Mouse (Mus musculus) forebrain, embryonic 12.5 days (tissue): ENCODE data around the gene Olfr1206. TPM values are rescaled to one million over a fixed set of nuclear protein-coding genes. Genes with fewer than 3 reads are reported as not detected.

ENCODE experiments used
- ATAC-seq: fragments of 200-750 bp; cut with Nextera tagmentation; 2 replicates; pipeline ENCODE4 v1.8.0; 2017; ENCODE audit warnings: moderate TSS enrichment; ENCODE audit not compliant: low FRiP score
- H3K27ac ChIP-seq: fragments of 300-500 bp; sonication (generic); 2 replicates; pipeline ENCODE4 v1.5.1; 2016; ENCODE audit warnings: mild to moderate bottlenecking
- H3K27me3 ChIP-seq: fragments of 300-500 bp; sonication (generic); 2 replicates; pipeline ENCODE4 v1.6.1; 2016; ENCODE audit warnings: mild to moderate bottlenecking
- H3K36me3 ChIP-seq: fragments of 300-500 bp; sonication (generic); replicated peaks from 2 replicates; pipeline ENCODE4 v1.6.1; 2016; ENCODE audit warnings: mild to moderate bottlenecking
- H3K4me1 ChIP-seq: fragments of 300-500 bp; sonication (generic); 2 replicates; pipeline ENCODE4 v1.6.1; 2016
- H3K4me2 ChIP-seq: fragments of 300-500 bp; sonication (generic); 2 replicates; pipeline ENCODE4 v1.6.1; 2016; ENCODE audit warnings: mild to moderate bottlenecking, moderate library complexity
- H3K4me3 ChIP-seq: fragments of 300-500 bp; sonication (generic); replicated peaks from 2 replicates; pipeline ENCODE4 v1.5.1; 2016; ENCODE audit warnings: mild to moderate bottlenecking
- H3K9ac ChIP-seq: fragments of 300-500 bp; sonication (generic); 2 replicates; pipeline ENCODE4 v1.6.1; 2016; ENCODE audit warnings: mild to moderate bottlenecking
- H3K9me3 ChIP-seq: fragments of 300-500 bp; sonication (generic); 2 replicates; pipeline ENCODE4 v1.6.1; 2016
- WGBS: fragments of 180-500 bp; shearing (Covaris S2); methylation state at CpG from one replicate; pipeline ENCODE4 v1.1.7; 2016; 5-methylcytosine and 5-hydroxymethylcytosine counted together
- polyA plus RNA-seq: library from polyadenylated mRNA; unstranded; fragments of >200 nt; fragmentation: Nextera tagmentation; extraction: Ambion mirVana; gene quantifications from 2 replicates; pipeline ENCODE4 v1.2.1, GENCODE M21; 2016

Olfr1206 gene
- not detected in 2 replicates for polyA plus RNA-seq

DNA sequence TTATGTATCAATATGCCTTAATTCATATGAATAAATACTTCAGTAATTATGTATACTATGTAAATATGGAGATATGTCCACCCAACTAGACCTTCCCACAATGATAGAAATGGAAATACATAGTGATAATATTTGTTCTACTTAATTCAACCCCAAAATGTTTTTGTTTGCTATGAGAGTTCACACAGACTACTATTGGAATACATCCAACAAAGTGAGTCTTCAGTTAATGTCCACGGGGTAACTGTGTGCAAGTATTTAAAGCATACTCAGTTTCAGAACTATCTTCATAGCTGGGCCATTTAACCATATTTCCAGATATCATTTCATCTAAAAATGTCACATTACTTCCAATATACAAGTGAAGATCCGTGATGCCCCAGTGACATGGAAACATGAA is at the start of gene Olfr1206:
Gene Olfr1206, plus strand, starts transcription at position 301 of the 400 bp plus-strand sequence.
- H3K27ac ChIP-seq: no peak within 1 kb of the TSS
- no peak within 1 kb of the TSS for H3K4me3 ChIP-seq
- H3K9ac ChIP-seq: no peak within 1 kb of the TSS
- no peaks in the 10 kb centered on the region for H3K36me3 ChIP-seq
- no peaks in the 10 kb centered on the region for H3K9me3 ChIP-seq
- no peaks in the 10 kb centered on the region for H3K27me3 ChIP-seq
- H3K4me2 ChIP-seq: no peak within 1 kb of the TSS
- 90% methylated on average over 2 of the region's 2 CpGs for WGBS
- no peak for ATAC-seq
- no peaks in the 10 kb centered on the region for H3K4me1 ChIP-seq

DNA sequence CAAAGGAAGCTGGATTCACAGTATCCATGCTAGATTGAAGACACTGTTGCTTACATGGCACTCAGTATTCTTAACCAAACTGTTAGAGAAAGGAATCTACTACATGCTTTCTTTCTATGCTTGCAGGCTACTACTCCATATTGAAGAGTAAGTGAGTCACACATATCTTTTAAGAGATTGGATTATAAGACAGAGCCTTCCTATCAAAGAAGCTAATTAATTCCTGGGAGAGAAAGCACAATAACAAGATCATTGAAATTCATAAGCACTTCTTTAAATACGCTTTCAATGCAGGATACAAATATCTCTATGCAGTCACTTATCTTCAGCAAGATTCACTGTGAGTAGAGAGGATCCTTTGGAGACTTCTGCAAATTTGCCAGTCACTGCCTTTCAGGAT is 48.8 kb upstream of the Olfr1206 start, which contains the start of gene Olfr1202:
Gene Olfr1202, plus strand, starts transcription at position 301 of the 400 bp plus-strand sequence.
- Histone ChIP-seq H3K27me3 (no peaks in the 10 kb centered on the region), H3K9me3 (no peaks in the 10 kb centered on the region), H3K27ac (no peak within 1 kb of the TSS), H3K4me1 (no peaks in the 10 kb centered on the region), H3K9ac (no peak within 1 kb of the TSS), H3K4me3 (no peak within 1 kb of the TSS), H3K4me2 (no peak within 1 kb of the TSS), H3K36me3 (no peaks in the 10 kb centered on the region)
- WGBS: 81% methylated on average over 1 of the region's 1 CpGs
- no peak for ATAC-seq

DNA sequence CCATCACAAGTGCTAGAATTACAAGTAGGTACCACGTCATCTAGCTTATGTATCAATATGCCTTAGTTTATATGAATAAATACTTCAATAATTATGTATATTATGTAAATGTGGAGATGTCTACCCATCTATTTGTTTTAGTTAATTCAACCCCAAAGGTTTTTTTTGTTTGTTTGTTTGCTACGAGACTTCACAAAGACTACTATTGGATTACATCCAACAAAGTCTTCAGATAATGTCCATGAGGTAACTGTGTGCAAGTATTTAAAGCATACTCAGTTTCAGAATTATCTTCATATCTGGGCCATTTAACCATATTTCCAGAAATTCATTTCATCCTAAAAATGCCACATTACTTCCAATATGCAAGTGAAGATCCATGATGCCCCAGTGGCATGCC is 33.6 kb upstream of the Olfr1206 start, which contains the start of gene Olfr1205:
Gene Olfr1205, plus strand, starts transcription at position 301 of the 400 bp plus-strand sequence.
- ATAC-seq: no peak
- Histone ChIP-seq H3K4me1 (no peaks in the 10 kb centered on the region), H3K27ac (no peak within 1 kb of the TSS), H3K9me3 (no peaks in the 10 kb centered on the region), H3K4me2 (no peak within 1 kb of the TSS), H3K27me3 (no peaks in the 10 kb centered on the region), H3K9ac (no peak within 1 kb of the TSS), H3K4me3 (no peak within 1 kb of the TSS), H3K36me3 (no peaks in the 10 kb centered on the region)
- 92% methylated on average over 2 of the region's 2 CpGs for WGBS

DNA sequence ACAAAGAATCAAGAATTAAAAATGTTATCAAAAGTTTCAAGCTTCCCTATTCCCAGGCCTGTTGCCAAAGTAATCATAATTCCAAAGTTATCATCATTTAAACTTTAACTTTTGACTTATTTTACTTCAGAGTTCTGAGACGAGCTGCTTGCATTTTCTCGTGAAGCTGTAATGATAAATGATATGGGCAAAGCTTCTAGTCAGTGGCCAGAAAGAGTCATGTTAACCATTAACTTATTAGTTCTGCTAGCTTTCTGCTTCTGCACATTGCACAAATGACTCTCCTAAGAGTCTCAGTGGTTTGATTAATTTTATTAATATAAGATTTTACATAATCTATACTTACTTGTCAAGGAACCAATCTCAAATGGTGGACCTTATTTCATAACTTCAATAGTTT is 24.6 kb upstream of the Olfr1206 start:
- no peak for ATAC-seq
- Histone ChIP-seq H3K4me2 (no peak overlapping the region), H3K9ac (no peak overlapping the region), H3K4me1 (no peaks in the 10 kb centered on the region), H3K27ac (no peak overlapping the region), H3K36me3 (no peaks in the 10 kb centered on the region), H3K9me3 (no peaks in the 10 kb centered on the region), H3K27me3 (no peaks in the 10 kb centered on the region), H3K4me3 (no peak overlapping the region)
- WGBS: 97% methylated on average over 2 of the region's 2 CpGs

DNA sequence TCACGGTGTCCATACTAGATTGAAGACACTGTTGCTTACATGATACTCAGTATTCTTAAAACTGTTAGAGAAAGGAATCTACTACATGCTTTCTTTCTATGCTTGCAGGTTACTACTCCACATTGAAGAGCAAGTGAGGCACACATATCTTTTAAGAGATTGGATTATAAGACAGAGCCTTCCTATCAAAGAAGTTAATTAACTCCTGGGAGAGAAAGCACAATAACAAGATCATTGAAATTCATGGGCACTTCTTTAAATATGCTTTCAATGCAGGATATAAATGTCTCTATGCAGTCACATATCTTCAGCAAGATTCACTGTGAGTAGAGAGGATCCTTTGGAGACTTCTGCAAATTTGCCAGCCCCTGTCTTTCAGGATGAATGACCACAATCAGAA is 14.0 kb upstream of the Olfr1206 start, which contains the start of gene Olfr1204:
Gene Olfr1204, plus strand, starts transcription at position 301 of the 400 bp plus-strand sequence.
- 97% methylated on average over 1 of the region's 1 CpGs for WGBS
- H3K27me3 ChIP-seq: no peaks in the 10 kb centered on the region
- H3K4me3 ChIP-seq: no peak within 1 kb of the TSS
- H3K9me3 ChIP-seq: no peaks in the 10 kb centered on the region
- no peak within 1 kb of the TSS for H3K27ac ChIP-seq
- H3K4me1 ChIP-seq: no peaks in the 10 kb centered on the region
- H3K9ac ChIP-seq: no peak within 1 kb of the TSS
- no peaks in the 10 kb centered on the region for H3K36me3 ChIP-seq
- H3K4me2 ChIP-seq: no peak within 1 kb of the TSS
- no peak for ATAC-seq

DNA sequence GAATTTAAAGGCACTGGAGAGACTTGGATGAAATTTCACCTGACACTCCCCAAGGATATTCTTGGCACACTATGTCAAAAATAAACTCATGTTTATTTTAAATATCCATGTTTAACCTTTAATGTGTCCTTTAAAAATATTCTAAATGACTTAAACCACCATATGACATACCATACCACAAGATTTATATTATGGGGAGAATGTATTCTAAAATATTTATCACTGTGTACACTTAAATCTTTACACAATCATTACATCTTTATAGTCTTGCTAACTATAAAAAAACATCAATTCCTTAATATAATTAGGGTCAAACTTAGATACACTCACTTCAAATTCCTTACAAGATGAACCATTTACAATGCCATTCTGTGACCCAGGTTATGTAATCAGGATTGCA is 39.2 kb downstream of the Olfr1206 start, which contains the start of gene Olfr1208:
Gene Olfr1208, minus strand, starts transcription at position 101 of the 400 bp plus-strand sequence.
- H3K4me2 ChIP-seq: no peak within 1 kb of the TSS

DNA sequence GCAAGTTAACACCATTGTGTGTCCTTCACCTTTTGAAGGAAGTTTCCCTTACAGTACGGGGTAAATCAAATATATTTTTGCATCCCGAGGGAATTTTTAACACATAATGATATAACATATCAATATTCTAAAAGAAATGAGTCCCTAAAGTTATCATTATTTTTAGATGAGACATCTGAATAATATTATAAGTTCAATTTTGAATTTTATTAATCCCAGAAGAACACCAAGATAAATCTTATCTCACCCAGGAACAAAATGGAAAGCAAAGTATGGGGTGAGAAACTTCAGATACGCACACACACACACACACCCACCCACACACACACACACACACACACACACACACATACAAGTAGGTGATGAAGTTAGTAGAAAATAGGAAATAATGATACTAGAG is 52.0 kb downstream of the Olfr1206 start, which contains the start of gene Olfr1209:
Gene Olfr1209, minus strand, starts transcription at position 101 of the 400 bp plus-strand sequence.
- H3K4me3 ChIP-seq: no peak within 1 kb of the TSS
- H3K36me3 ChIP-seq: no peaks in the 10 kb centered on the region
- no peak within 1 kb of the TSS for H3K4me2 ChIP-seq
- 81% methylated on average over 3 of the region's 3 CpGs for WGBS
- H3K9ac ChIP-seq: no peak within 1 kb of the TSS
- H3K27me3 ChIP-seq: no peaks in the 10 kb centered on the region
- no peaks in the 10 kb centered on the region for H3K4me1 ChIP-seq
- no peak within 1 kb of the TSS for H3K27ac ChIP-seq
- H3K9me3 ChIP-seq: no peaks in the 10 kb centered on the region
- ATAC-seq: no peak

More for the DNA sequence above, 39.2 kb downstream of the Olfr1206 start, which contains the start of gene Olfr1208:
- Histone ChIP-seq H3K27ac (no peak within 1 kb of the TSS), H3K4me3 (no peak within 1 kb of the TSS), H3K9ac (no peak within 1 kb of the TSS), H3K4me1 (no peaks in the 10 kb centered on the region), H3K27me3 (no peaks in the 10 kb centered on the region), H3K9me3 (no peaks in the 10 kb centered on the region), H3K36me3 (no peaks in the 10 kb centered on the region)
- ATAC-seq: no peak

Other genes with a start within 250 kb of the Olfr1206 start
- not detected in 2 replicates for gene Olfr1191-ps1, start 222.7 kb upstream of the Olfr1206 start, polyA plus RNA-seq
- not detected in 2 replicates for gene Olfr1192-ps1, start 214.7 kb upstream of the Olfr1206 start, polyA plus RNA-seq
- gene Olfr1193, start 187.6 kb upstream of the Olfr1206 start, polyA plus RNA-seq: not detected in 2 replicates
- not detected in 2 replicates for gene Olfr1195, start 174.0 kb upstream of the Olfr1206 start, polyA plus RNA-seq
- gene Olfr1196, start 158.6 kb upstream of the Olfr1206 start, polyA plus RNA-seq: not detected in 2 replicates
- not detected in 2 replicates for gene Olfr1197, start 130.9 kb upstream of the Olfr1206 start, polyA plus RNA-seq
- gene Olfr1198, start 111.9 kb upstream of the Olfr1206 start, polyA plus RNA-seq: not detected in 2 replicates
- gene Olfr1199, start 102.8 kb upstream of the Olfr1206 start, polyA plus RNA-seq: not detected in 2 replicates
- not detected in 2 replicates for gene Olfr1200, start 92.7 kb upstream of the Olfr1206 start, polyA plus RNA-seq
- gene Olfr1201, start 70.2 kb upstream of the Olfr1206 start, polyA plus RNA-seq: not detected in 2 replicates
- not detected in 2 replicates for gene Olfr1202, start 48.7 kb upstream of the Olfr1206 start, polyA plus RNA-seq
- gene Olfr1205, start 33.5 kb upstream of the Olfr1206 start, polyA plus RNA-seq: not detected in 2 replicates
- not detected in 2 replicates for gene Olfr1204, start 13.9 kb upstream of the Olfr1206 start, polyA plus RNA-seq
- not detected in 2 replicates for gene Olfr1208, start 39.1 kb downstream of the Olfr1206 start, polyA plus RNA-seq
- gene Olfr1209, start 51.9 kb downstream of the Olfr1206 start, polyA plus RNA-seq: not detected in 2 replicates
- not detected in 2 replicates for gene Olfr1211, start 74.9 kb downstream of the Olfr1206 start, polyA plus RNA-seq
- gene Olfr1212, start 90.7 kb downstream of the Olfr1206 start, polyA plus RNA-seq: not detected in 2 replicates
- gene Gm13762, start 117.0 kb downstream of the Olfr1206 start, polyA plus RNA-seq: not detected in 2 replicates
- gene Olfr1214, start 129.4 kb downstream of the Olfr1206 start, polyA plus RNA-seq: not detected in 2 replicates
- gene Olfr1215, start 143.7 kb downstream of the Olfr1206 start, polyA plus RNA-seq: not detected in 2 replicates
- not detected in 2 replicates for gene Olfr1216, start 155.1 kb downstream of the Olfr1206 start, polyA plus RNA-seq
- gene Olfr1217, start 168.8 kb downstream of the Olfr1206 start, polyA plus RNA-seq: not detected in 2 replicates
- gene Olfr1218, start 198.0 kb downstream of the Olfr1206 start, polyA plus RNA-seq: not detected in 2 replicates
- gene Olfr1219, start 220.3 kb downstream of the Olfr1206 start, polyA plus RNA-seq: not detected in 2 replicates
- gene Olfr1220, start 243.6 kb downstream of the Olfr1206 start, polyA plus RNA-seq: not detected in 2 replicates